Comparison of ENCODE assay signal across 7 mouse cellular contexts in genomic region chr16:92697737-92698611, GRCm38 (mm10).
DNase-seq lines count a peak whose midpoint lies in the region; ATAC-seq and TF ChIP-seq lines count a peak whose summit lies in the region.

No protein-coding gene starts in this region.

- peak overlapping the region; percentile 80 for H3K4me3 ChIP-seq in C2C12 (ENCODE audit: insufficient read depth, poor library complexity, severe bottlenecking)
- H3K4me3 ChIP-seq in embryonic facial prominence, embryonic 11.5 days (ENCODE audit: low read depth, low read length) = peak overlapping the region; percentile 58
- H3K4me3 ChIP-seq in heart, embryonic 15.5 days = peak overlapping the region; percentile 62
- peak overlapping the region; percentile 97 for H3K4me3 ChIP-seq in myocyte

- H3K9me3 ChIP-seq in embryonic facial prominence, embryonic 11.5 days (replicated peaks; ENCODE audit: control insufficient read depth, low read length) = no peaks in the 10 kb centered on the region
- no peaks in the 10 kb centered on the region for H3K9me3 ChIP-seq in heart, embryonic 15.5 days (replicated peaks)

- H3K4me2 ChIP-seq in embryonic facial prominence, embryonic 11.5 days (ENCODE audit: low read depth, low read length) = peak overlapping the region; percentile 93
- peak overlapping the region; percentile 99 for H3K4me2 ChIP-seq in heart, embryonic 15.5 days
- H3K4me2 ChIP-seq in myocyte (ENCODE audit: low read depth) = peak overlapping the region; percentile 90

- H3K79me3 ChIP-seq in C2C12 (ENCODE audit: low read depth) = peaks cover 42% of the 10 kb centered on the region

- peaks cover under 1% of the 10 kb centered on the region for H3K36me3 ChIP-seq in C2C12 (ENCODE audit: control insufficient read depth, insufficient read depth)
- H3K36me3 ChIP-seq in embryonic facial prominence, embryonic 11.5 days (replicated peaks; ENCODE audit: control insufficient read depth, insufficient read depth, low read depth, low read length) = no peaks in the 10 kb centered on the region
- H3K36me3 ChIP-seq in heart, embryonic 15.5 days = no peaks in the 10 kb centered on the region
- H3K36me3 ChIP-seq in myocyte (ENCODE audit: control insufficient read depth, insufficient read depth) = peaks cover 4% of the 10 kb centered on the region

- H3K27me3 ChIP-seq in C2C12 (ENCODE audit: control insufficient read depth, insufficient read depth, insufficient read length) (no peaks in the 10 kb centered on the region), myocyte (ENCODE audit: control insufficient read depth, insufficient read depth, insufficient read length) (no peaks in the 10 kb centered on the region)
- H3K27me3 ChIP-seq in embryonic facial prominence, embryonic 11.5 days (ENCODE audit: control insufficient read depth, insufficient read depth, low read length) = peaks cover 32% of the 10 kb centered on the region
- H3K27me3 ChIP-seq in heart, embryonic 15.5 days = peaks cover 69% of the 10 kb centered on the region

- peak; percentile 55 for ATAC-seq in embryonic facial prominence, embryonic 11.5 days (replicated peaks; ENCODE audit: insufficient number of reproducible peaks, low FRiP score, low TSS enrichment, low read depth)
- ATAC-seq in heart, embryonic 15.5 days (replicated peaks; ENCODE audit: insufficient number of reproducible peaks, insufficient read depth, low FRiP score, low read depth) = peak; percentile 12

- peak; percentile 27 to 43 for DNase-seq in CD8-positive naive resting alpha-beta T cell, adult 2 months (ENCODE audit: low read depth in 2 of 2, low spot score in 2 of 2)
- peak; percentile 56 for DNase-seq in embryonic facial prominence, embryonic 11.5 days (ENCODE audit: low spot score)
- peak; percentile 65 for DNase-seq in liver
- DNase-seq in Muller cell, postnatal 12 days (ENCODE audit: inconsistent ontology term) = no peak

- WGBS in embryonic facial prominence, embryonic 11.5 days = under 1% methylated on average over 48 of the region's 48 CpGs
- WGBS in heart, embryonic 15.5 days = under 1% methylated on average over 48 of the region's 48 CpGs

- H3K9ac ChIP-seq in embryonic facial prominence, embryonic 11.5 days (replicated peaks; ENCODE audit: low read length) = peak overlapping the region; percentile 59
- H3K9ac ChIP-seq in heart, embryonic 15.5 days = peak overlapping the region; percentile 65

- 0 out of 2 replicates have a peak overlapping the region, but pooled peaks have one; percentile 2 for H3K27ac ChIP-seq in embryonic facial prominence, embryonic 11.5 days (replicated peaks; ENCODE audit: low read depth, low read length)
- H3K27ac ChIP-seq in heart, embryonic 15.5 days = peak overlapping the region; percentile 61

- H3K4me1 ChIP-seq in embryonic facial prominence, embryonic 11.5 days (ENCODE audit: control insufficient read depth, insufficient read depth, low read length) = no peaks in the 10 kb centered on the region; the same call in 1 of the 2 replicates
- peaks cover 39% of the 10 kb centered on the region for H3K4me1 ChIP-seq in heart, embryonic 15.5 days (replicated peaks)

- H3ac ChIP-seq in C2C12 (ENCODE audit: control insufficient read depth, insufficient read length, low read depth) (peak overlapping the region; percentile 62), myocyte (ENCODE audit: control insufficient read depth, insufficient read length) (peak overlapping the region; percentile 86)

- peaks cover 62% of the 10 kb centered on the region for H3K79me2 ChIP-seq in C2C12 (ENCODE audit: control insufficient read depth, insufficient read depth)
- H3K79me2 ChIP-seq in myocyte (ENCODE audit: control insufficient read depth, insufficient read depth) = peaks cover 69% of the 10 kb centered on the region

- TF ChIP-seq POLR2A in myocyte (IDR thresholded peaks at IDR 0.05; ENCODE audit: insufficient read length, low read depth) = peak; percentile 7

- TF ChIP-seq CTCF in C2C12 (IDR thresholded peaks at IDR 0.05; ENCODE audit: control insufficient read depth, insufficient read depth, insufficient read length) = no peak

TF ChIP-seq in C2C12, 6 proteins besides CTCF, POLR2A, EP300 and RAD21:
- no peak for TF ChIP-seq MYOD1 (IDR thresholded peaks at IDR 0.05; ENCODE audit: control insufficient read depth, insufficient read length, low read depth)
- no peak for TF ChIP-seq MAX (IDR thresholded peaks at IDR 0.05)
- no peak for TF ChIP-seq MYOG (IDR thresholded peaks at IDR 0.05; ENCODE audit: control insufficient read depth, extremely low read depth, insufficient read length)
- TF ChIP-seq USF1 (IDR thresholded peaks at IDR 0.05; ENCODE audit: low read depth) = no peak
- TF ChIP-seq FOSL1 (IDR thresholded peaks at IDR 0.05; ENCODE audit: insufficient read depth, low read length, poor library complexity, severe bottlenecking) = no peak
- no peak for TF ChIP-seq CEBPB (IDR thresholded peaks at IDR 0.05; ENCODE audit: low read depth)

TF ChIP-seq in myocyte, 11 proteins besides CTCF, POLR2A, EP300 and RAD21:
- no peak for TF ChIP-seq MAX (IDR thresholded peaks at IDR 0.05; ENCODE audit: low read depth)
- TF ChIP-seq MYOD1 (IDR thresholded peaks at IDR 0.05; ENCODE audit: control insufficient read depth in 1 of 3, insufficient read length in 2 of 3, low read depth in 2 of 3) = peak in 1 of 3 experiments; percentile 1
